In the genomic region with DNA sequence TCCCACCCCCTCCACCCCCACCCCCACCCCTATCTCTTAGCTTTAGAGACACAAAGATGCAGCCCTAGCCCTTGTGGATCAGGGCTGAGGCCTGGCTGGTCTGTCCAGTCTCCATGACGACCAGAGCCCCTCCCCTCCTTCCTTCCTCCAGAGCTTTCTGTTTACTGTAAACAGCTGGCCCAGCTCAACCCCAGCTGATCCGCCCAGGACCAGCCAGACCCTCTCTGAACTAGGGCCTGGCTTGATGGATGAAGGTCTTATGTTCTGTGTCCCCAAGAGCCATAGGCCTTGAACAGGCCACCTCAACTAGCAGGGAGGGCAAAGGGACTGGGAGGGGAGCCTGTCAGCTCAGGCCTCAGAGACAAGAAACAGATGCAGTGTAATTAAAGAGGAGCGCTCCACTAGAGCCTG, we compare ENCODE assay signal across 8 mouse cellular contexts. TPM values are rescaled to one million over a fixed set of nuclear protein-coding genes. Genes with fewer than 3 reads are reported as not detected.
DNase-seq lines count a peak whose midpoint lies in the region; ATAC-seq and TF ChIP-seq lines count a peak whose summit lies in the region.

No protein-coding gene starts in this region.

- H3K4me1 ChIP-seq in embryonic facial prominence, embryonic 14.5 days (ENCODE audit: control insufficient read depth, insufficient read depth, low read length), result peaks cover 6% of the 10 kb centered on the region; the same call in 1 of the 2 replicates
- H3K4me1 ChIP-seq in kidney, embryonic 15.5 days, result peaks cover 29% of the 10 kb centered on the region

- peak; percentile 44 for DNase-seq in brain, embryonic 14.5 days (ENCODE audit: low read depth)
- DNase-seq in embryonic facial prominence, embryonic 14.5 days (ENCODE audit: low spot score), result no peak
- peak; percentile 88 for DNase-seq in lung, postnatal 36 days
- no peak for DNase-seq in urinary bladder, postnatal 14 days (ENCODE audit: low spot score)
- DNase-seq in thymus, postnatal 14 days, result no peak
- no peak for DNase-seq in urinary bladder, adult 18-20 months (ENCODE audit: low spot score in 2 of 2)
- DNase-seq in thymus, postnatal 25 days, result no peak

- TF ChIP-seq POLR2A in brain, embryonic 14.5 days (IDR thresholded peaks at IDR 0.05; ENCODE audit: borderline replicate concordance, extremely low read depth, insufficient read depth, insufficient read length, poor library complexity, severe bottlenecking), result no peak

- H3K9ac ChIP-seq in embryonic facial prominence, embryonic 14.5 days (ENCODE audit: low read depth, low read length), result no peak overlapping the region
- H3K9ac ChIP-seq in kidney, embryonic 15.5 days, result no peak overlapping the region

- 14% methylated on average over 3 of the region's 3 CpGs for WGBS in embryonic facial prominence, embryonic 14.5 days
- WGBS in kidney, embryonic 15.5 days, result 22% methylated on average over 3 of the region's 3 CpGs

- no peaks in the 10 kb centered on the region for H3K27me3 ChIP-seq in embryonic facial prominence, embryonic 14.5 days (replicated peaks; ENCODE audit: control insufficient read depth, insufficient read depth, low read length)
- H3K27me3 ChIP-seq in kidney, embryonic 15.5 days, result no peaks in the 10 kb centered on the region

- H3K36me3 ChIP-seq in embryonic facial prominence, embryonic 14.5 days (ENCODE audit: control insufficient read depth, insufficient read depth, low read length), result no peaks in the 10 kb centered on the region
- no peaks in the 10 kb centered on the region; the same call in 1 of the 2 replicates for H3K36me3 ChIP-seq in kidney, embryonic 15.5 days

- TF ChIP-seq CTCF in brain, embryonic 14.5 days (IDR thresholded peaks at IDR 0.05; ENCODE audit: borderline replicate concordance, extremely low read depth, insufficient read depth, insufficient read length), result no peak

- H3K4me2 ChIP-seq in embryonic facial prominence, embryonic 14.5 days (ENCODE audit: low read depth, low read length), result no peak overlapping the region
- no peak overlapping the region for H3K4me2 ChIP-seq in kidney, embryonic 15.5 days

- no peak overlapping the region for H3K27ac ChIP-seq in embryonic facial prominence, embryonic 14.5 days (replicated peaks; ENCODE audit: low read depth, low read length)
- H3K27ac ChIP-seq in kidney, embryonic 15.5 days, result peak overlapping the region; percentile 52

- ATAC-seq in embryonic facial prominence, embryonic 14.5 days (ENCODE audit: low read depth), result peak; percentile 42; the same call in 1 of the 2 replicates
- peak; percentile 80 for ATAC-seq in kidney, embryonic 15.5 days (replicated peaks; ENCODE audit: low FRiP score)

- no peaks in the 10 kb centered on the region for H3K9me3 ChIP-seq in embryonic facial prominence, embryonic 14.5 days (ENCODE audit: control insufficient read depth, low read length)
- no peaks in the 10 kb centered on the region for H3K9me3 ChIP-seq in kidney, embryonic 15.5 days (replicated peaks)

- no peak overlapping the region for H3K4me3 ChIP-seq in embryonic facial prominence, embryonic 14.5 days (ENCODE audit: low read depth, low read length)
- H3K4me3 ChIP-seq in kidney, embryonic 15.5 days (replicated peaks), result no peak overlapping the region

RNA-seq across cellular contexts. Expression of a gene that starts 16.3 kb away (rescaled TPM):
- polyA plus RNA-seq in brain, embryonic 14.5 days (2012; rRNA removed), result 26.0 and 28.6 TPM in 2 replicates
- 12.5 and 15.5 TPM in 2 replicates for polyA plus RNA-seq in embryonic facial prominence, embryonic 14.5 days (2014; fragmentation: Nextera tagmentation; extraction: Ambion mirVana)
- polyA plus RNA-seq in kidney, embryonic 15.5 days (2015; fragmentation: Nextera tagmentation; extraction: Ambion mirVana), result 17.6 and 19.6 TPM in 2 replicates

RNA-seq across cellular contexts. Expression of a gene that starts 20.8 kb away (rescaled TPM):
- polyA plus RNA-seq in brain, embryonic 14.5 days (2012; rRNA removed), result 5.9 and 9.0 TPM in 2 replicates
- 5.0 and 6.8 TPM in 2 replicates for polyA plus RNA-seq in embryonic facial prominence, embryonic 14.5 days (2014; fragmentation: Nextera tagmentation; extraction: Ambion mirVana)
- polyA plus RNA-seq in kidney, embryonic 15.5 days (2015; fragmentation: Nextera tagmentation; extraction: Ambion mirVana), result 9.9 and 10.5 TPM in 2 replicates

RNA-seq across cellular contexts. Expression of a gene that starts 33.7 kb away (rescaled TPM):
- polyA plus RNA-seq in brain, embryonic 14.5 days (2012; rRNA removed), result 9.1 and 13.5 TPM in 2 replicates
- 9.8 and 10.4 TPM in 2 replicates for polyA plus RNA-seq in embryonic facial prominence, embryonic 14.5 days (2014; fragmentation: Nextera tagmentation; extraction: Ambion mirVana)
- polyA plus RNA-seq in kidney, embryonic 15.5 days (2015; fragmentation: Nextera tagmentation; extraction: Ambion mirVana), result 0.72 and 1.1 TPM in 2 replicates

RNA-seq across cellular contexts. Expression of a gene that starts 46.2 kb away (rescaled TPM):
- 5.4 and 6.1 TPM in 2 replicates for polyA plus RNA-seq in brain, embryonic 14.5 days (2012; rRNA removed)
- 1.4 and 1.7 TPM in 2 replicates for polyA plus RNA-seq in embryonic facial prominence, embryonic 14.5 days (2014; fragmentation: Nextera tagmentation; extraction: Ambion mirVana)
- polyA plus RNA-seq in kidney, embryonic 15.5 days (2015; fragmentation: Nextera tagmentation; extraction: Ambion mirVana), result 0.91 and 0.98 TPM in 2 replicates

Comparison
In these comparisons a context has a peak if more than half of its experiments do, and no peak if none do; other contexts are left out.
1. DNase-seq: peak in brain, embryonic 14.5 days (single experiment) and lung, postnatal 36 days (single experiment); none in embryonic facial prominence, embryonic 14.5 days (single experiment), urinary bladder, postnatal 14 days (single experiment), thymus, postnatal 14 days (single experiment), urinary bladder, adult 18-20 months (0 of 2) and thymus, postnatal 25 days (single experiment).